Mouse (Mus musculus) hematopoietic stem cell, adult 5-6 weeks (primary cell): ENCODE data around the gene Mars. TPM values are rescaled to one million over a fixed set of nuclear protein-coding genes. Genes with fewer than 3 reads are reported as not detected.
"Not testable (repeated sequence)": the region's sequence is repeated elsewhere in the genome, so short reads cannot be mapped to it uniquely, and the experiment has no call there.

ENCODE experiments used
- ATAC-seq, 2 experiments: fragments of 125-278 bp in 1 of 2; replicated peaks in 1 of 2; 2 replicates each; pipeline ENCODE4 v1.8.0; 2016 to 2017; ENCODE audit warnings: inconsistent platforms in 2 of 2, mild to moderate bottlenecking in 2 of 2, moderate number of reproducible peaks in 2 of 2, low read depth in 1 of 2, moderate TSS enrichment in 1 of 2; ENCODE audit not compliant: low FRiP score in 2 of 2, poor library complexity in 2 of 2, severe bottlenecking in 2 of 2, insufficient read depth in 1 of 2, low TSS enrichment in 1 of 2
- total RNA-seq: library from RNA; stranded (forward); fragments of 172-1452, 232-1000 nt; gene quantifications from 2 replicates; pipeline ENCODE4 v1.2.3, GENCODE M21; 2017

Gene Mars
- total RNA-seq, 1 experiment from 2014 or later: 211 TPM

- no peak for ATAC-seq
Measured at GRCm38 (mm10) chr10:127322178-127322577, 10.6 kb upstream of the Mars start.

GRCm38 (mm10) chr10:127321621-127322020, 10.0 kb upstream of the Mars start, which contains the start of gene Arhgap9:
Arhgap9 (plus strand) TSS chr10:127321964.
- ATAC-seq: no peak

DNA sequence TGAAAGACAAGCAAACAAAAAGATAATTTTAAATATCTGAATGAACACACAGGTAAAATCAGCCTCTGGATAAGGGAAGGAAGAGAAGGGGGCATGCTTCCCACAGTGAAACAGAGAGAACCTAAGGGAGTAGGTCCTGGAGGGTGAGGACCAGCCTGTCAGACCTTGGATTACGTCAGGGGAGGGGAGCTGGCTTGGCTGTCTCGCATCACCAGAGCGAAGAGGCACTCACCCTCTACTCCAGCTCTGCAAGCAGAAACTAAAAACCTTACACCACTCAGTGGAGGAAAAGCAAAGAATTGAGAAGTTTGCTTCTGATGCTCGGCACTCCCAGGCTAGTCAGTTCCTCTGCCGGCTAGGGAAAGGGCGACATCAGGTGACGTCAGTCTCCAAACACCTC, 8.4 kb upstream of the Mars start:
- ATAC-seq: no peak

- ATAC-seq: peak; percentile 37 to 43; a peak in 2 of 4 replicates
Measured at GRCm38 (mm10) chr10:127318009-127318408, 6.4 kb upstream of the Mars start.

DNA sequence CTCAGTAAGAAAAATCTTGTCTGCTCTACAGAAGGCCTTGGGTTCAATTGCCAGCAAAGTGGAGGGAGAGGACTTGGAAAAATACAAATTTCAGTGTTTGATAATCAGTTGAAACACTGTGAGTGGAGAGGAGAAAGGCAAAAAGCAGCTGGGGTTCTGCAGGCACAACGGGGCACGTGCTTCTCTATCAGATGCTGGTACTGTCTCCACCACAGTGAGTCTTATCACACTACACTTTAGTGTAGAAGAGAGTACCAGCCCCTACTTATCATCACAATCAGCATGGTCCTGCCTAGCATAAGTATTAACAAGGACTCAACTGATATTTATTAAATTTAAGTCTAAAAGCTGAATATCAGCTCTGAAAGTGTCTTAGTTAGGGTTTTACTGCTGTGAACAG, 5.7 kb upstream of the Mars start:
- ATAC-seq: no peak

DNA sequence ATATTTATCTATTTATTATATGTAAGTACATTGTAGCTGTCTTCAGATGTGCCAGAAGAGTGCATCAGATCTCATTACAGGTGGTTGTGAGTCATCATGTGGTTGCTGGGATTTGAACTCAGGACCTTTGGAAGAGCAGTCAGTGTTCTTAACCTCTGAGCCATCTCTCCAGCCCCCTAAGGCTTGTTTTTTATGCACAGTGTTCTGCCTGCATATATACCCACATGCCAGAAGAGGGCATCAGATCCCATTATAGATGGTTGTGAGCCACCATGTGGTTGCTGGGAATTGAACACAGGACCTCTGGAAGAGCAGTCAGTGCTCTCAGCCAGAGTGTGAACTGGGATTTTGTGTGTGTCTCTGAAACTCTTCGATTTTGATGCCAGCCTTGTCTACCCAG, 3.4 kb upstream of the Mars start:
- ATAC-seq: not testable (repeated sequence)

GRCm38 (mm10) chr10:127313516-127313915, 1.9 kb upstream of the Mars start:
- not testable (repeated sequence) for ATAC-seq

DNA sequence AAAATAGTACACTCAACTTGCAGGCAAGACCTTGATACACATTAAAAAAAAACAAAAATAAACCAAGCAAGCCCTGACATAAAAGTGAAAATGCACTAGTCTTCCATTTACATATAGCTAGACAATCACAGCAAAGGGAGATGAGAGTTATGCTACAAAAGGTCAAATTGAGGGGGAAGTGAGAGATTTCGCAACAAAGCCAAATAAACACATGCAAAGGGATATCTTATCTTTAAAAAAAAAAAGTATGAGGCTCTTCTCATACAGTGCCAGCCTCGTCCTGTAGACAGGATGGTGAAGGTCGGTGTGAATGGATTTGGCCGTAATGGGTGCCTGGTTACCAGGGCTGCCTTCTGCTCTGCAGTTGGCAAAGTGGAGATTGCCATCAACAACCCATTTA, 1.3 kb upstream of the Mars start:
- no peak for ATAC-seq

DNA sequence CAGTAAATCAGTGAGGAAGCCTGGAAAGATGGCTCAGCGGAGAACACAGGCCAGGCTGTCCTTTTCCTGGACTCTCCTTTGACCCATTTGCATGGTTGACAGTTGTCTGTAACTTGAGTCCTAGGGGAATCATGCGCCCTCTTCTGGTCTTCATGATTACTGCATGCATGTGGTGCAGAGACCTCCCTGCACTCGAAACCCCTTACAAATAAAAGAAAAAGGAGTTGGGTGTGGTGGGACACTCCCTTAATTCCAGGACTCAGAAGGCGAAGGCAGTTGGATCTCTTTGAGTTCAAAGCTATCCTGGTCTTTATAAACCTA, 730 bp upstream of the Mars start:
- ATAC-seq: peak; percentile 56 to 80; a peak in 3 of 4 replicates

DNA sequence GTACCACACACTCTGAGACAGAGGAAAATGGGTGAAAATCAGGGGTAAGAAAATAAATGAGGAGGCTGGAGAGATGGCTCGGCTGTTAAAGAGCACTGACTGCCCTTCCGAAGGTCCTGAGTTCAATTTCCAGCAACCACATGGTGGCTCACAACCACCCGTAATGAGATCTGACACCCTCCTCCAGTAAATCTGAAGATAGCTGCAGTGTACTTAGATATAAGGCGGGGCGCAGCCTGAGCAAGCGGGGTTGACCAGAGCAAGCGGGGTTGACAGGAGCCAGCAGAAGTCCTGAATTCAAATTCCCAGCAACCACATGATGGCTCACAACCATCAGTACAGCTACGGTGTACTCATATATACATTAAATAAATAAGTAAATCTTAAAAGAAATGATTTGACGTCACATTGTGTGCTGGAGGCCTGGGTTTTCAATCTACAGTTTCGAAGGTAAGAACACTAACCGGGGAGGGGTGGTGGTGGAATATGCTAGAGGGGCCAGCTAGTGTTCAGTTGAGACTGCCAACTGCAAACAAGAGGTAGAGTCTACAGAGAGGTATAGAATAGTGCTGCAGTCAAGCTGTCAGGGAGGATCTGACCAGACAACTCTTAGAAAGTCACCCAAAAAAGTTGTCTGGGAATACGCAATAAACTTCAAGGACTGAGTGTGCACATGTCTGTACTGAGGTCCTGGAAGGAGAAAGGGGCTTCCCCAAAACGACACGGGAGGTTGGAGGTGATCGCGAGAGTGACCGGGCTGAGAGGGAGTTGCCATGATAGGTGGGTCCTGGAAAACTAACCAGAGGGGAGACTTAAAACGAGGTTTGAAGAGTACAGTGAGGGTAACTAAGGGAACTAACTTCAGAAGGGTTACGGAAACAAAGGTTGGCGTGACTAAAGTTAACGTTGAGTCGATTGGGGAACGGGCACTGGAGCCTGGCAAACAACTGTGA, 787 bp downstream of the Mars start:
- peak; percentile 10 to 61 for ATAC-seq

DNA sequence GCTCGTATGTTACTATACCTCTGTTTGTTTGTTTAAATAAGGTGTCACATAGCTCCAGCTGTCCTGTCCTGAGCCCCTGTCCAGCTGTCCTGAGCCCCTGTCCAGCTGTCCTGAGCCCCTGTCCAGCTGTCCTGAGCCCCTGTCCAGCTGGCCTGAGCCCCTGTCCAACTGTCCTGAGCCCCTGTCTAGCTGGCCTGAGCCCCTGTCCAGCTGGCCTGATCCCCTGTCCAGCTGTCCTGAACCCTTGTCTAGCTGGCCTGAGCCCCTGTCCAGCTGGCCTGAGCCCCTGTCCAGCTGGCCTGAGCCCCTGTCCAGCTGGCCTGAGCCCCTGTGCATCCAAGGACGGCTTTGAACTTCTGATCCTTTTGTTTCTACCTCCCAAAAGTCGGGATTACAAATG, 2.4 kb downstream of the Mars start:
- ATAC-seq: not testable (repeated sequence)

GRCm38 (mm10) chr10:127303136-127303535, 8.4 kb downstream of the Mars start:
- ATAC-seq: no peak

DNA sequence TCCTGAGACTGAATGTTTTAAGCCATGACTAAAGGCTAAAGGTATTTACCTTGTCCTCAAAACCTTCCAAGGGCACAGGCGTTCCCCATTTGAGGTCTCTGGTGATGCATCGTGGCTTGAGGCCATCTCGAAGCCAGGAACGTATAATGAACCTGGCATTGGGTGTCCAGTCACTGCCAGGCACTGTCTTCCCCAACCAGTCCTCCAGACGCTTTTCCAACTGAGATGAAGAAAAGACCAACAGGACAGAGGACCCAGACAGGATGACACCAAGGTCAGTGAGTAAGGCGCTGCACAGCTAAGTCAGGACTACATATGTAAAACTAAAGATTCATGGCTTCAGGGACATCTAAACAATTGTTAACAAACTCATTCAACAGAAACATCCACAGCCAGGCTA, 11.2 kb downstream of the Mars start:
- ATAC-seq: no peak

DNA sequence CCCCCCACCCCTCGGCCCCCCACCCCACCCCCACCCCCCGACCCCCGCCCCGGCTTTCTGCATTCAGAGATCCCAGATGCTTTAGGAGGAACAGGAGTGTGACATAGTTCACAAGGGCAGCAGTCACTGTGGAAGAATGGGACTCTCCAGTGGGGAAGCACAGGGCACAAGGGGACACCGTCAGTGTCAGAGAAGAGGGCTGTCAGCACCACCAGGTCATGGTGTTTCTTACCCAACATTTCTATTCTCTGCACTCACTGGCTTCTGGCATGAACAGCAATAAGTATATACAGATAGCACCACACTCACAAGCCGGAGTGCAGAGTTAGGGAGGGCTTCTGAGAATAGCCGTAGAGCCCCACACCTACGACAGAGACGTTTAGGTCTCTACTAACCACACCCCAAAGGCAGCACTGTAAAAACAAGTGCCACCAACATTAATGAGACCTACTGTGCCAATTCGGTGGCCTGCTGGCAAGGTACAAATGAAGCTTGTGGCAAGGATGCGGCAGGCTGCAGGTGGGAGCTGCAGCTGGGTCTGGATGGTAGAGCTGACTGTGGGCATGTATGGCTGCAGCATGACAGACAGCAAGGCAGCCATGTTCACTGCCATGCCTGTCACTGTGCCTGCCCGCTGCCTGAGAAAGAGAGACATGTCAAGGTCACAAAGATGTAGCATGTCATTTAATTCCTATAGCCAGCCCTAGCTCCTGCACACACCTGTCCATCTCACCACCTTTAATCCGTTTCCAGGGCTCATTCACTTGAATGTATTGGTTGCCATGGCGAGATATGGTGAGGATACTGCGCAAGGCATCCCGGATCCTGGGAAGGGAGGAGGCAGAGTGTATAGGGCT, 14.3 kb downstream of the Mars start:
- no peak for ATAC-seq

DNA sequence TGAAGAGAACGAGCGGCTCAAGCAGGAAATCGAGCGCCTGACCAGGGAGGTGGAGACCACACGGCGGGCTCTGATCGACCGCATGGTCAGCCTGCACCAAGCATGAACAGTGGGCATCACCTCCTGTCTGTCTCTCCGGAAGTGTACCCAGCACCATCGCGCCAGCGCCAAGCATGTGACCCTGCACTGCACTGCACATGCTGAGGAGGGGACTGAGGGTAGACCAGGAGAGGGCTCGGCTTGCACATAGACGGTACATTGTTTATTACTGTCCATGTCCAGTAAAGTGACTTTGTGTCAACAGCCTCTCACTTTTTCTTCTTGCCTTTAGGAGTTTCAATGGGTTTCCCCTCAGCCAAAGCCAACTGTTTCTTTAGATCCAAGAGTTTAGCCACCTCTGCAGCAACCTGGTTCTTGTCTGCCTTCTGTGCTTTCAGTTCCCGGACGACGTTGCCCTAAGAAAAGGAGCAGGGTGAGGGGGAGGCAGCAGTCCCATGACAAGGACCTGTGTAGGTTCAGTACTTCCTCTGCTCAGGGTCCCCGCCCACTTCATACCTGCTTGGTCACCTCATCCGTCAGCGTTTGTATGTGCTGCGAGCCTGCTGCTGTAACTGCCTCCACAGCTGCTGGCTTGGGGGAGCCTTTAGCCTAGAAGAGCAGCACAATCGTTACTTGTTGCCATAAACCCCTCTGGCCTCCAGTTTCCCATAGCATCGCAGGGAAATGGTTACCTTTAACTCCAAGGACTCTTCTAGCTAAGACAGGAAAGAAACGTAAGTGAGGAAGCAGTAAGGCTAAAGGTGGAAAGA, 15.4 kb downstream of the Mars start:
- ATAC-seq: no peak

- no peak for ATAC-seq
Measured at GRCm38 (mm10) chr10:127294895-127295510, 16.6 kb downstream of the Mars start.

DNA sequence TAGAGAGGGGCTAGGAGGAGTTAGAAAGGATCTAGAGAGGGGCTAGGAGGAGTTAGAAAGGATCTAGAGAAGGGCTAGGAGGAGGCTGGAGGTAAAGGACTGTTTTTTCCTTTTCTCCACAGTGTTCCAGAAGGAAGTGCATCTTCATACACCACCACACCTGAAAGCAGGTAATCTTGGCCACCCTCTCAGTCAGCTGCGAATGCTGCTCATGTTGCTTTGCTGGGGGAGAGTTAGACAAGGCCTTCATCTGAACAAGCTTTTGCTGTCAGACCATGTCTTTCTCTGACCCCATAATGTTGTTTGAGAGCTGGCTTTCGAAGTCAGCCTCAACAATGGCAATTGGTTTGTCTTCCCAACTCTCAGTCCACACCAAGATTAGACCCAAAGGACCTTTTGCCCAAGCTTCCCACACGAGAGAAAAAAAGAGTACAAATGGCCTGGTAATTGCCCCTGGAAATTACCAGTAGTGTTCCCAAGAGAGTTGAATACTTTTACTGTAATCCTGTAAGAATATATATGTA, 17.9 kb downstream of the Mars start:
- ATAC-seq: no peak
